Mouse (Mus musculus): ENCODE measurements at regions not wholly inside any gene's neighbourhood (a gene's known extent, or its start where the extent isn't known, plus 50 kb on each side); places are given as distances from the start of the nearest gene placed in this dataset.
"Not testable (repeated sequence)": the region's sequence is repeated elsewhere in the genome, so short reads cannot be mapped to it uniquely, and the experiment has no call there.

GRCm38 (mm10) chr5:101336361-101336760, 328.4 kb downstream of the Nkx6-1 start:
- H3K27me3 ChIP-seq: peaks cover 19% of the 10 kb centered on the region; the same call in 1 of the 2 replicates
- not testable (repeated sequence) for H3K27ac ChIP-seq; H3K36me3 ChIP-seq; H3K9ac ChIP-seq; H3K4me1 ChIP-seq (replicated peaks); ATAC-seq (ENCODE audit: low FRiP score); H3K9me3 ChIP-seq; H3K4me2 ChIP-seq; H3K4me3 ChIP-seq
- WGBS: 100% methylated on average over 1 of the region's 1 CpGs

GRCm38 (mm10) chr5:101331825-101332224, 333.0 kb downstream of the Nkx6-1 start:
- peaks cover 52% of the 10 kb centered on the region for H3K27me3 ChIP-seq
- 86% methylated on average over 10 of the region's 10 CpGs for WGBS
- no peak overlapping the region for H3K4me3 ChIP-seq

GRCm38 (mm10) chr5:101326122-101326521, 338.7 kb downstream of the Nkx6-1 start:
- H3K4me2 ChIP-seq: no peak overlapping the region
- no peaks in the 10 kb centered on the region for H3K9me3 ChIP-seq
- no peak for ATAC-seq (ENCODE audit: low FRiP score)
- no peak overlapping the region for H3K9ac ChIP-seq
- H3K27ac ChIP-seq: no peak overlapping the region
- no peak overlapping the region for H3K4me3 ChIP-seq
- no peaks in the 10 kb centered on the region for H3K36me3 ChIP-seq
- H3K27me3 ChIP-seq: peaks cover 95% of the 10 kb centered on the region
- 63% methylated on average over 4 of the region's 4 CpGs for WGBS
- peaks cover 11% of the 10 kb centered on the region for H3K4me1 ChIP-seq (replicated peaks)

More at GRCm38 (mm10) chr5:101331825-101332224, 333.0 kb downstream of the Nkx6-1 start:
- ATAC-seq (ENCODE audit: low FRiP score): no peak
- H3K36me3 ChIP-seq: no peaks in the 10 kb centered on the region
- H3K27ac ChIP-seq: no peak overlapping the region
- no peak overlapping the region for H3K9ac ChIP-seq
- no peaks in the 10 kb centered on the region for H3K4me1 ChIP-seq (replicated peaks)
- no peaks in the 10 kb centered on the region for H3K9me3 ChIP-seq
- H3K4me2 ChIP-seq: no peak overlapping the region

GRCm38 (mm10) chr5:101323041-101323950, 341.5 kb downstream of the Nkx6-1 start:
- H3K36me3 ChIP-seq: no peaks in the 10 kb centered on the region
- peaks cover 92% of the 10 kb centered on the region for H3K27me3 ChIP-seq
- H3K27ac ChIP-seq: no peak overlapping the region
- H3K9me3 ChIP-seq: no peaks in the 10 kb centered on the region
- ATAC-seq (ENCODE audit: low FRiP score): no peak
- H3K4me3 ChIP-seq: no peak overlapping the region
- WGBS: 3% methylated on average over 20 of the region's 20 CpGs
- H3K4me2 ChIP-seq: peak overlapping the region; percentile 34
- peaks cover 11% of the 10 kb centered on the region for H3K4me1 ChIP-seq (replicated peaks)
- H3K9ac ChIP-seq: no peak overlapping the region

GRCm38 (mm10) chr5:101299986-101300385, 364.8 kb downstream of the Nkx6-1 start:
- H3K27ac ChIP-seq: no peak overlapping the region
- no peak overlapping the region for H3K9ac ChIP-seq
- 83% methylated on average over 6 of the region's 6 CpGs for WGBS
- H3K4me1 ChIP-seq (replicated peaks): peaks cover 9% of the 10 kb centered on the region
- no peak overlapping the region for H3K4me2 ChIP-seq
- no peaks in the 10 kb centered on the region for H3K9me3 ChIP-seq
- H3K27me3 ChIP-seq: peaks cover 63% of the 10 kb centered on the region
- ATAC-seq (ENCODE audit: low FRiP score): no peak
- no peaks in the 10 kb centered on the region for H3K36me3 ChIP-seq
- H3K4me3 ChIP-seq: no peak overlapping the region

GRCm38 (mm10) chr5:101298411-101298810, 366.4 kb downstream of the Nkx6-1 start:
- WGBS: 71% methylated on average over 4 of the region's 4 CpGs
- no peak overlapping the region for H3K4me2 ChIP-seq
- H3K4me1 ChIP-seq (replicated peaks): peaks cover 9% of the 10 kb centered on the region
- H3K36me3 ChIP-seq: no peaks in the 10 kb centered on the region
- peaks cover 72% of the 10 kb centered on the region for H3K27me3 ChIP-seq
- no peak overlapping the region for H3K4me3 ChIP-seq
- no peaks in the 10 kb centered on the region for H3K9me3 ChIP-seq
- H3K9ac ChIP-seq: no peak overlapping the region
- no peak for ATAC-seq (ENCODE audit: low FRiP score)
- H3K27ac ChIP-seq: no peak overlapping the region

- no peak overlapping the region for H3K4me3 ChIP-seq
- H3K9me3 ChIP-seq: no peaks in the 10 kb centered on the region
- no peak overlapping the region for H3K9ac ChIP-seq
- WGBS: 26% methylated on average over 5 of the region's 5 CpGs
- no peaks in the 10 kb centered on the region for H3K36me3 ChIP-seq
- no peak overlapping the region for H3K27ac ChIP-seq
- H3K27me3 ChIP-seq: peaks cover 70% of the 10 kb centered on the region
- H3K4me2 ChIP-seq: no peak overlapping the region
- ATAC-seq (ENCODE audit: low FRiP score): 0 out of 2 replicates have a peak, but pooled peaks have one; percentile 21
- H3K4me1 ChIP-seq (replicated peaks): peaks cover 9% of the 10 kb centered on the region
Observed at GRCm38 (mm10) chr5:101297511-101298102, 367.2 kb downstream of the Nkx6-1 start.

- no peaks in the 10 kb centered on the region for H3K9me3 ChIP-seq
- H3K36me3 ChIP-seq: no peaks in the 10 kb centered on the region
- no peak overlapping the region for H3K4me2 ChIP-seq
- no peak for ATAC-seq (ENCODE audit: low FRiP score)
- peaks cover 65% of the 10 kb centered on the region for H3K27me3 ChIP-seq
- no peak overlapping the region for H3K9ac ChIP-seq
- no peak overlapping the region for H3K27ac ChIP-seq
- 71% methylated on average over 7 of the region's 7 CpGs for WGBS
- H3K4me3 ChIP-seq: no peak overlapping the region
- H3K4me1 ChIP-seq (replicated peaks): peaks cover 9% of the 10 kb centered on the region
Observed at GRCm38 (mm10) chr5:101295941-101296340, 368.9 kb downstream of the Nkx6-1 start.

- no peak for ATAC-seq (ENCODE audit: low FRiP score)
Observed at GRCm38 (mm10) chr5:101294031-101294430, 370.8 kb downstream of the Nkx6-1 start.

GRCm38 (mm10) chr5:101288358-101288757, 376.4 kb downstream of the Nkx6-1 start:
- no peak overlapping the region for H3K4me2 ChIP-seq
- no peak overlapping the region for H3K27ac ChIP-seq
- no peaks in the 10 kb centered on the region for H3K36me3 ChIP-seq
- no peak overlapping the region for H3K9ac ChIP-seq
- H3K27me3 ChIP-seq: peaks cover 21% of the 10 kb centered on the region; the same call in 1 of the 2 replicates
- no peak overlapping the region for H3K4me3 ChIP-seq
- no peaks in the 10 kb centered on the region for H3K4me1 ChIP-seq (replicated peaks)
- no peak for ATAC-seq (ENCODE audit: low FRiP score)
- WGBS: 61% methylated on average over 6 of the region's 6 CpGs
- H3K9me3 ChIP-seq: no peaks in the 10 kb centered on the region

More at GRCm38 (mm10) chr5:101294031-101294430, 370.8 kb downstream of the Nkx6-1 start:
- H3K27me3 ChIP-seq: peaks cover 57% of the 10 kb centered on the region
- peaks cover 9% of the 10 kb centered on the region for H3K4me1 ChIP-seq (replicated peaks)
- no peaks in the 10 kb centered on the region for H3K9me3 ChIP-seq
- no peaks in the 10 kb centered on the region for H3K36me3 ChIP-seq
- WGBS: 52% methylated on average over 3 of the region's 3 CpGs
- H3K4me3 ChIP-seq: no peak overlapping the region
- H3K27ac ChIP-seq: no peak overlapping the region
- no peak overlapping the region for H3K4me2 ChIP-seq
- H3K9ac ChIP-seq: no peak overlapping the region

GRCm38 (mm10) chr5:101285941-101286340, 378.9 kb downstream of the Nkx6-1 start:
- Histone ChIP-seq H3K27ac (no peak overlapping the region), H3K9me3 (no peaks in the 10 kb centered on the region), H3K4me2 (no peak overlapping the region), H3K4me1 (replicated peaks) (no peaks in the 10 kb centered on the region), H3K36me3 (no peaks in the 10 kb centered on the region), H3K9ac (no peak overlapping the region), H3K27me3 (peaks cover 12% of the 10 kb centered on the region; the same call in 1 of the 2 replicates), H3K4me3 (no peak overlapping the region)
- ATAC-seq (ENCODE audit: low FRiP score): no peak
- WGBS: 75% methylated on average over 7 of the region's 7 CpGs

- H3K27me3 ChIP-seq: peaks cover 2% of the 10 kb centered on the region; the same call in 1 of the 2 replicates
- no peak for ATAC-seq (ENCODE audit: low FRiP score)
Observed at GRCm38 (mm10) chr5:101250474-101250873, 405.0 kb downstream of the Gpat3 start.

More at GRCm38 (mm10) chr5:101250474-101250873, 405.0 kb downstream of the Gpat3 start:
- Histone ChIP-seq H3K27ac (no peak overlapping the region), H3K9me3 (no peaks in the 10 kb centered on the region), H3K4me1 (replicated peaks) (peaks cover 13% of the 10 kb centered on the region), H3K36me3 (no peaks in the 10 kb centered on the region), H3K9ac (no peak overlapping the region), H3K4me2 (no peak overlapping the region), H3K4me3 (no peak overlapping the region)
- WGBS: 93% methylated on average over 3 of the region's 3 CpGs
